Mouse (Mus musculus): ENCODE results near the gene Fbxl12. TPM values are rescaled to one million over a fixed set of nuclear protein-coding genes. Genes with fewer than 3 reads are reported as not detected.
A peak's percentile ranks its signal among the peaks of the same experiment; 100 is the strongest.
"Not testable (repeated sequence)": the region's sequence is repeated elsewhere in the genome, so short reads cannot be mapped to it uniquely, and the experiment has no call there.

Gene Fbxl12
- 82.2 and 105 TPM in 2 replicates for polyA plus RNA-seq (2012; rRNA removed)

- Histone ChIP-seq H3K4me1 (ENCODE audit: control insufficient read depth, insufficient read depth, insufficient read length) (peaks cover 11% of the 10 kb centered on the region), H3K27me3 (ENCODE audit: control insufficient read depth, insufficient read depth, low read length) (no peaks in the 10 kb centered on the region), H3K4me3 (ENCODE audit: extremely low read depth, insufficient read depth, insufficient read length) (peak within 1 kb of the TSS; percentile 82), H3K36me3 (ENCODE audit: control insufficient read depth, insufficient read depth, low read length) (peaks cover 3% of the 10 kb centered on the region; the same call in 1 of the 2 replicates), H3K27ac (ENCODE audit: insufficient read depth, low read length) (peak within 1 kb of the TSS; percentile 92)
- TF ChIP-seq POLR2A (IDR thresholded peaks at IDR 0.05; ENCODE audit: low read depth, low read length) (peak; percentile 85), CTCF (IDR thresholded peaks at IDR 0.05; ENCODE audit: extremely low read depth, insufficient read depth, insufficient read length, insufficient replicate concordance) (no peak)
- DNase-seq (ENCODE audit: low read depth in 1 of 2, low spot score in 2 of 2), result peak; percentile 73 to 76
- under 1% methylated on average over 43 of the region's 43 CpGs for WGBS
These were observed at the start of gene Fbxl12 for GRCm38 (mm10) chr9:20644360-20645081. Gene Fbxl12 (minus strand): TSS chr9:20644767.

GRCm38 (mm10) chr9:20692863-20693262 is 48.3 kb upstream of the Fbxl12 start:
- H3K4me3 ChIP-seq (ENCODE audit: extremely low read depth, insufficient read depth, insufficient read length), result no peak overlapping the region
- H3K4me1 ChIP-seq (ENCODE audit: control insufficient read depth, insufficient read depth, insufficient read length), result no peaks in the 10 kb centered on the region
- H3K36me3 ChIP-seq (ENCODE audit: control insufficient read depth, insufficient read depth, low read length), result no peaks in the 10 kb centered on the region
- no peak overlapping the region for H3K27ac ChIP-seq (ENCODE audit: insufficient read depth, low read length)
- TF ChIP-seq CTCF (IDR thresholded peaks at IDR 0.05; ENCODE audit: extremely low read depth, insufficient read depth, insufficient read length, insufficient replicate concordance) (no peak), POLR2A (IDR thresholded peaks at IDR 0.05; ENCODE audit: low read depth, low read length) (no peak)
- 90% methylated on average over 3 of the region's 3 CpGs for WGBS
- no peak for DNase-seq (ENCODE audit: low read depth in 1 of 2, low spot score in 2 of 2)
- peaks cover 8% of the 10 kb centered on the region for H3K27me3 ChIP-seq (ENCODE audit: control insufficient read depth, insufficient read depth, low read length)

- H3K27me3 ChIP-seq (ENCODE audit: control insufficient read depth, insufficient read depth, low read length); H3K4me1 ChIP-seq (ENCODE audit: control insufficient read depth, insufficient read depth, insufficient read length); DNase-seq (ENCODE audit: low read depth in 1 of 2, low spot score in 2 of 2); H3K4me3 ChIP-seq (ENCODE audit: extremely low read depth, insufficient read depth, insufficient read length); H3K36me3 ChIP-seq (ENCODE audit: control insufficient read depth, insufficient read depth, low read length); H3K27ac ChIP-seq (ENCODE audit: insufficient read depth, low read length): not testable (repeated sequence)
- WGBS, result 65% methylated on average over 2 of the region's 2 CpGs
These were observed 45.9 kb upstream of the Fbxl12 start for GRCm38 (mm10) chr9:20690449-20690848.

GRCm38 (mm10) chr9:20689913-20690312 is 45.3 kb upstream of the Fbxl12 start:
- WGBS, result 25% methylated on average over 4 of the region's 4 CpGs
- Histone ChIP-seq H3K4me1 (ENCODE audit: control insufficient read depth, insufficient read depth, insufficient read length) (no peaks in the 10 kb centered on the region), H3K27ac (ENCODE audit: insufficient read depth, low read length) (no peak overlapping the region), H3K4me3 (ENCODE audit: extremely low read depth, insufficient read depth, insufficient read length) (no peak overlapping the region), H3K27me3 (ENCODE audit: control insufficient read depth, insufficient read depth, low read length) (0 out of 2 replicates have a peak, but pooled peaks cover 1% of the 10 kb centered on the region), H3K36me3 (ENCODE audit: control insufficient read depth, insufficient read depth, low read length) (no peaks in the 10 kb centered on the region)
- DNase-seq (ENCODE audit: low read depth in 1 of 2, low spot score in 2 of 2), result no peak
- TF ChIP-seq POLR2A (IDR thresholded peaks at IDR 0.05; ENCODE audit: low read depth, low read length), result no peak
- no peak for TF ChIP-seq CTCF (IDR thresholded peaks at IDR 0.05; ENCODE audit: extremely low read depth, insufficient read depth, insufficient read length, insufficient replicate concordance)

GRCm38 (mm10) chr9:20689403-20689802 is 44.8 kb upstream of the Fbxl12 start:
- no peaks in the 10 kb centered on the region for H3K36me3 ChIP-seq (ENCODE audit: control insufficient read depth, insufficient read depth, low read length)
- H3K27ac ChIP-seq (ENCODE audit: insufficient read depth, low read length), result no peak overlapping the region
- no peaks in the 10 kb centered on the region for H3K27me3 ChIP-seq (ENCODE audit: control insufficient read depth, insufficient read depth, low read length)
- H3K4me1 ChIP-seq (ENCODE audit: control insufficient read depth, insufficient read depth, insufficient read length), result no peaks in the 10 kb centered on the region
- DNase-seq (ENCODE audit: low read depth in 1 of 2, low spot score in 2 of 2), result no peak
- no peak overlapping the region for H3K4me3 ChIP-seq (ENCODE audit: extremely low read depth, insufficient read depth, insufficient read length)
- no CpG with 5 or more reads among the region's 1 CpGs for WGBS
- TF ChIP-seq POLR2A (IDR thresholded peaks at IDR 0.05; ENCODE audit: low read depth, low read length) (no peak), CTCF (IDR thresholded peaks at IDR 0.05; ENCODE audit: extremely low read depth, insufficient read depth, insufficient read length, insufficient replicate concordance) (no peak)

- Histone ChIP-seq H3K27ac (ENCODE audit: insufficient read depth, low read length) (no peak overlapping the region), H3K4me1 (ENCODE audit: control insufficient read depth, insufficient read depth, insufficient read length) (no peaks in the 10 kb centered on the region), H3K27me3 (ENCODE audit: control insufficient read depth, insufficient read depth, low read length) (no peaks in the 10 kb centered on the region), H3K4me3 (ENCODE audit: extremely low read depth, insufficient read depth, insufficient read length) (no peak overlapping the region), H3K36me3 (ENCODE audit: control insufficient read depth, insufficient read depth, low read length) (no peaks in the 10 kb centered on the region)
- TF ChIP-seq CTCF (IDR thresholded peaks at IDR 0.05; ENCODE audit: extremely low read depth, insufficient read depth, insufficient read length, insufficient replicate concordance) (no peak), POLR2A (IDR thresholded peaks at IDR 0.05; ENCODE audit: low read depth, low read length) (no peak)
- WGBS, result 56% methylated on average over 17 of the region's 17 CpGs
- no peak for DNase-seq (ENCODE audit: low read depth in 1 of 2, low spot score in 2 of 2)
These were observed 40.7 kb upstream of the Fbxl12 start for GRCm38 (mm10) chr9:20685081-20685861.

GRCm38 (mm10) chr9:20682389-20682722 is 37.8 kb upstream of the Fbxl12 start:
- no peak overlapping the region for H3K4me3 ChIP-seq (ENCODE audit: extremely low read depth, insufficient read depth, insufficient read length)
- no peaks in the 10 kb centered on the region for H3K27me3 ChIP-seq (ENCODE audit: control insufficient read depth, insufficient read depth, low read length)
- no peak for DNase-seq (ENCODE audit: low read depth in 1 of 2, low spot score in 2 of 2)
- no peaks in the 10 kb centered on the region for H3K4me1 ChIP-seq (ENCODE audit: control insufficient read depth, insufficient read depth, insufficient read length)
- no peak overlapping the region for H3K27ac ChIP-seq (ENCODE audit: insufficient read depth, low read length)
- TF ChIP-seq POLR2A (IDR thresholded peaks at IDR 0.05; ENCODE audit: low read depth, low read length) (no peak), CTCF (IDR thresholded peaks at IDR 0.05; ENCODE audit: extremely low read depth, insufficient read depth, insufficient read length, insufficient replicate concordance) (no peak)
- no peaks in the 10 kb centered on the region for H3K36me3 ChIP-seq (ENCODE audit: control insufficient read depth, insufficient read depth, low read length)
- 72% methylated on average over 2 of the region's 2 CpGs for WGBS

Data from spleen, adult 2 months (tissue).